Mouse (Mus musculus): ENCODE results near the gene Dbt. TPM values are rescaled to one million over a fixed set of nuclear protein-coding genes. Genes with fewer than 3 reads are reported as not detected.
A peak's percentile ranks its signal among the peaks of the same experiment; 100 is the strongest.

The Dbt gene
- total and polyA plus RNA-seq, 3 experiments: 12.7 to 13.2 TPM; not detected in 1

GRCm38 (mm10) chr3:116542532-116542931, 29.7 kb downstream of the Dbt start:
- Histone ChIP-seq H3K27me3 (ENCODE audit: control insufficient read depth in 1 of 2, insufficient read depth in 2 of 2, low read length in 2 of 2) (no peaks in the 10 kb centered on the region), H3K9me3 (replicated peaks; ENCODE audit: insufficient read depth, low read length) (no peaks in the 10 kb centered on the region), H3K4me3 (ENCODE audit: control insufficient read depth in 1 of 2, insufficient read depth in 1 of 2, low read depth in 2 of 2, low read length in 2 of 2) (no peak overlapping the region), H3K79me2 (ENCODE audit: control insufficient read depth, insufficient read depth, low read length, poor library complexity) (no peaks in the 10 kb centered on the region), H3K9ac (ENCODE audit: control insufficient read depth, low read depth, low read length, poor library complexity, severe bottlenecking) (no peak overlapping the region), H3K36me3 (ENCODE audit: control insufficient read depth in 1 of 2, insufficient read depth in 2 of 2, low read length in 2 of 2) (peaks cover 2 to 3% of the 10 kb centered on the region in 2 experiments; a peak in 2 of 4 replicates), H3K4me1 (ENCODE audit: control insufficient read depth in 1 of 2, insufficient read depth in 2 of 2, low read length in 2 of 2) (0 out of 4 replicates have a peak, but pooled peaks cover 0 to 7% of the 10 kb centered on the region in 2 experiments), H3K27ac (ENCODE audit: control insufficient read depth, low read depth, low read length) (no peak overlapping the region)
- TF ChIP-seq MYC (IDR thresholded peaks at IDR 0.05; ENCODE audit: low read depth, low read length): no peak
- TF ChIP-seq HCFC1 (IDR thresholded peaks at IDR 0.05; ENCODE audit: low read depth, low read length): no peak
- TF ChIP-seq MYB (IDR thresholded peaks at IDR 0.05; ENCODE audit: low read depth, low read length): no peak
- no peak for TF ChIP-seq ELF1 (IDR thresholded peaks at IDR 0.05; ENCODE audit: low read depth, low read length)
- no peak for TF ChIP-seq ZKSCAN1 (IDR thresholded peaks at IDR 0.05; ENCODE audit: low read depth, low read length)
- TF ChIP-seq MAFK (IDR thresholded peaks at IDR 0.05; ENCODE audit: borderline replicate concordance, low read depth, low read length): no peak
- no peak for TF ChIP-seq POLR2AphosphoS2 (IDR thresholded peaks at IDR 0.05; ENCODE audit: low read length)
- DNase-seq (ENCODE audit: low read depth, low spot score): peak; percentile 11

DNA sequence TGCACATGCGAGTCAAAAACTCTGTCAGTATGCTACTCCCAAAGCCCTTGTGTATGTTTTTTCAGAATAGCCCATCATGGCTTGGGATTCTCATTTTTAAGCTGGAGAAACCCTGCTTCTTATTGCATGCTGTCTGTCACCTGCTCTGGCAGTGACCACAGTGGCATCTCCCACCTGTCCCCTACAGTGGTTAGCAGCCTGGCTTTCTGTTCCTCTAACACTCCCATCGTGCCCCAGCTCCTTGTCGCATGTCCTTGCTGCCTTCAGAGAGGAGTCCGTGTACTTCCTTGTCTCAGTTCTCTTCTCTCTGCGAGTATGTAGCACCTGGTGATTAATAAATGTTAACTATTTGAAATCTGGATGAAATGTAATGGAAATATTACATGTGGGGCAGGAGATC, 34.6 kb downstream of the Dbt start:
- peaks cover 0 to 2% of the 10 kb centered on the region in 2 experiments; a peak in 2 of 4 replicates for H3K36me3 ChIP-seq (ENCODE audit: control insufficient read depth in 1 of 2, insufficient read depth in 2 of 2, low read length in 2 of 2)
- no peaks in the 10 kb centered on the region for H3K9me3 ChIP-seq (replicated peaks; ENCODE audit: insufficient read depth, low read length)
- no peak overlapping the region for H3K27ac ChIP-seq (ENCODE audit: control insufficient read depth, low read depth, low read length)
- H3K27me3 ChIP-seq (ENCODE audit: control insufficient read depth in 1 of 2, insufficient read depth in 2 of 2, low read length in 2 of 2): no peaks in the 10 kb centered on the region
- H3K79me2 ChIP-seq (ENCODE audit: control insufficient read depth, insufficient read depth, low read length, poor library complexity): no peaks in the 10 kb centered on the region
- H3K4me3 ChIP-seq (ENCODE audit: control insufficient read depth in 1 of 2, insufficient read depth in 1 of 2, low read depth in 2 of 2, low read length in 2 of 2): no peak overlapping the region
- no peak for DNase-seq (ENCODE audit: low read depth, low spot score)
- TF ChIP-seq POLR2AphosphoS5 (IDR thresholded peaks at IDR 0.05; ENCODE audit: borderline replicate concordance, low read depth, low read length): no peak
- no peak for TF ChIP-seq CHD2 (IDR thresholded peaks at IDR 0.05; ENCODE audit: low read length)
- no peak for TF ChIP-seq NRF1 (IDR thresholded peaks at IDR 0.05; ENCODE audit: insufficient read depth, low read depth, low read length, poor library complexity, severe bottlenecking)
- no peak for TF ChIP-seq GABPA (IDR thresholded peaks at IDR 0.05; ENCODE audit: low read depth, low read length)
- TF ChIP-seq TAL1 (IDR thresholded peaks at IDR 0.05; ENCODE audit: low read length): no peak
- TF ChIP-seq ZMIZ1 (IDR thresholded peaks at IDR 0.05; ENCODE audit: low read depth, low read length): no peak
- no peak for TF ChIP-seq TCF12 (IDR thresholded peaks at IDR 0.05; ENCODE audit: low read depth, low read length)
- TF ChIP-seq CHD1 (IDR thresholded peaks at IDR 0.05; ENCODE audit: low read depth, low read length): no peak
- TF ChIP-seq UBTF (IDR thresholded peaks at IDR 0.05; ENCODE audit: borderline replicate concordance, insufficient read depth, low read depth, low read length): no peak
- TF ChIP-seq MYC (IDR thresholded peaks at IDR 0.05; ENCODE audit: low read depth, low read length): no peak
- TF ChIP-seq JUND (IDR thresholded peaks at IDR 0.05; ENCODE audit: low read depth, low read length): no peak
- TF ChIP-seq SIN3A (IDR thresholded peaks at IDR 0.05; ENCODE audit: low read length): no peak
- TF ChIP-seq HCFC1 (IDR thresholded peaks at IDR 0.05; ENCODE audit: low read depth, low read length): no peak
- no peak for TF ChIP-seq EP300 (IDR thresholded peaks at IDR 0.05; ENCODE audit: low read depth in 1 of 2, low read length in 2 of 2)
- no peak for TF ChIP-seq E2F4 (IDR thresholded peaks at IDR 0.05; ENCODE audit: borderline replicate concordance, low read depth, low read length)
- TF ChIP-seq ELF1 (IDR thresholded peaks at IDR 0.05; ENCODE audit: low read depth, low read length): no peak
- no peak overlapping the region for H3K9ac ChIP-seq (ENCODE audit: control insufficient read depth, low read depth, low read length, poor library complexity, severe bottlenecking)
- H3K4me1 ChIP-seq (ENCODE audit: control insufficient read depth in 1 of 2, insufficient read depth in 2 of 2, low read length in 2 of 2): 0 out of 4 replicates have a peak, but pooled peaks cover 0 to 1% of the 10 kb centered on the region in 2 experiments
